Mouse (Mus musculus) kidney, adult 2 months (tissue): ENCODE results near the gene Mbd5.

Source experiments
- CTCF ChIP-seq: fragments of 200-500 bp; conservative IDR thresholded peaks from 2 replicates; pipeline ENCODE4 v1.5.1; 2011; ENCODE audit warnings: low read depth, mild to moderate bottlenecking, control low read depth, low read length, moderate library complexity, mixed read lengths; ENCODE audit not compliant: insufficient read depth, insufficient read length
- POLR2A ChIP-seq: fragments of 200-500 bp; IDR thresholded peaks from one replicate; pipeline ENCODE4 v1.6.1; 2011; ENCODE audit warnings: low read depth, low read length, control low read depth

DNA sequence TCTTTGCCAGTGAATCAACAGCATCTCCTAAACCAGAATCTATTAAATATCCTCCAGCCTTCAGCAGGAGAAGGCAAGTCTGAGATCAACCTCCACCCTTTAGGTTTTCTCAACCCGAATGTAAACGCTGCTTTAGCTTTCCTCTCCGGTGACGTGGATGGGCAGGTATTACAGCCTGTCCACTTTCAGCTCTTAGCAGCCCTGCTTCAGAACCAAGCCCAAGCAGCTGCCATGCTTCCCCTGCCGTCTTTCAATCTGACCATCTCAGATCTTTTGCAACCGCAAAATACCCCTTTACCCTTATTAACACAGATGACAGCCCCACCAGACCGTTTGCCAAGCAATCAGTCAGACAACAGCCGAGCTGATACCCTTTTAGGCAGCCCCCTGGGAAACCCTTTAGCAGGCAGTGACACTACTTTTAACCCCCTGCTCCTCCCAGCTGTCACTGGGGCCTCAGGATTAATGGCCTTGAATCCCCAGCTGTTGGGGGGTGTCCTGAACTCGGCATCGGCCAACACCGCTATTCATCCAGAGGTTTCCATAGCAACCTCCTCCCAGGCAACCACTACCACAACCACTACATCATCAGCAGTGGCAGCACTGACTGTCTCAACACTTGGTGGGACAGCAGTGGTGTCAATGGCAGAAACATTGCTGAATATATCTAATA, 323.1 kb downstream of the Mbd5 start:
- TF ChIP-seq CTCF (no peak), POLR2A (no peak)
